Mouse (Mus musculus) megakaryocyte-erythroid progenitor cell, adult 5-6 weeks (primary cell): ENCODE results near the gene Atpif1. TPM values are rescaled to one million over a fixed set of nuclear protein-coding genes. Genes with fewer than 3 reads are reported as not detected.
"Not testable (repeated sequence)": the region's sequence is repeated elsewhere in the genome, so short reads cannot be mapped to it uniquely, and the experiment has no call there.

Experiments used
- ATAC-seq: replicated peaks from 2 replicates; pipeline ENCODE4 v1.8.0; 2016; ENCODE audit warnings: mild to moderate bottlenecking, inconsistent platforms; ENCODE audit not compliant: severe bottlenecking, poor library complexity, low FRiP score, low TSS enrichment
- total RNA-seq, 2 experiments: library from RNA; stranded (forward) in 1 of 2; stranded (reverse) in 1 of 2; fragments of 200-1000, 215-1000 nt in 1 of 2; fragments of >200 nt in 1 of 2; fragmentation: Nextera tagmentation in 1 of 2; gene quantifications; 2 replicates each; pipeline ENCODE4 v1.2.3; 2014 to 2017

Gene Atpif1
- total RNA-seq, 2 experiments from 2014 or later: 1,723 to 2,914 TPM

- ATAC-seq: no peak
Measured at GRCm38 (mm10) chr4:132501639-132502038, 31.8 kb downstream of the Atpif1 start.

GRCm38 (mm10) chr4:132494271-132494918 is 39.1 kb downstream of the Atpif1 start:
- ATAC-seq: no peak

GRCm38 (mm10) chr4:132492178-132493060 is 41.0 kb downstream of the Atpif1 start:
- ATAC-seq: no peak

GRCm38 (mm10) chr4:132491748-132492147 is 41.7 kb downstream of the Atpif1 start:
- ATAC-seq: no peak

- no peak for ATAC-seq
Measured at GRCm38 (mm10) chr4:132491057-132491456, 42.4 kb downstream of the Atpif1 start.

- no peak for ATAC-seq
Measured at GRCm38 (mm10) chr4:132490273-132491010, 43.0 kb downstream of the Atpif1 start.

- ATAC-seq: no peak
Measured at GRCm38 (mm10) chr4:132488976-132489375, 44.5 kb downstream of the Atpif1 start.

GRCm38 (mm10) chr4:132488521-132488920 is 44.9 kb downstream of the Atpif1 start:
- no peak for ATAC-seq

- ATAC-seq: no peak
Measured at GRCm38 (mm10) chr4:132484820-132485219, 48.6 kb downstream of the Atpif1 start.

GRCm38 (mm10) chr4:132484231-132484630 is 49.2 kb downstream of the Atpif1 start:
- no peak for ATAC-seq

GRCm38 (mm10) chr4:132482956-132483608 is 50.4 kb downstream of the Atpif1 start:
- ATAC-seq: no peak

GRCm38 (mm10) chr4:132482104-132482503 is 51.4 kb downstream of the Atpif1 start:
- ATAC-seq: not testable (repeated sequence)

Other genes with a start within 250 kb of the Atpif1 start
- gene Rab42, start 230.3 kb downstream of the Atpif1 start, total RNA-seq (2014; fragmentation: Nextera tagmentation): not detected in 2 replicates
- not detected in 2 replicates for gene Rab42, start 230.3 kb downstream of the Atpif1 start, total RNA-seq (2017)
- 42.1 and 56.8 TPM in 2 replicates for gene Trnau1ap, start 204.1 kb downstream of the Atpif1 start, total RNA-seq (2014; fragmentation: Nextera tagmentation)
- gene Trnau1ap, start 204.1 kb downstream of the Atpif1 start, total RNA-seq (2017): 52.0 and 57.9 TPM in 2 replicates
- gene Rcc1, start 180.1 kb downstream of the Atpif1 start, total RNA-seq (2014; fragmentation: Nextera tagmentation): 70.1 and 82.4 TPM in 2 replicates
- 40.0 and 64.8 TPM in 2 replicates for gene Rcc1, start 180.1 kb downstream of the Atpif1 start, total RNA-seq (2017)
- gene Phactr4, start 111.2 kb downstream of the Atpif1 start, total RNA-seq (2014; fragmentation: Nextera tagmentation): 67.0 and 72.8 TPM in 2 replicates
- gene Phactr4, start 111.2 kb downstream of the Atpif1 start, total RNA-seq (2017): 19.5 and 26.5 TPM in 2 replicates
- gene Med18, start 69.7 kb downstream of the Atpif1 start, total RNA-seq (2014; fragmentation: Nextera tagmentation): 21.2 and 23.4 TPM in 2 replicates
- 8.2 and 16.3 TPM in 2 replicates for gene Med18, start 69.7 kb downstream of the Atpif1 start, total RNA-seq (2017)
- gene Sesn2, start 23.2 kb downstream of the Atpif1 start, total RNA-seq (2014; fragmentation: Nextera tagmentation): 7.3 and 9.3 TPM in 2 replicates
- gene Sesn2, start 23.2 kb downstream of the Atpif1 start, total RNA-seq (2017): 2.6 and 3.8 TPM in 2 replicates
- 160 and 183 TPM in 2 replicates for gene Dnajc8, start 1.9 kb upstream of the Atpif1 start, total RNA-seq (2014; fragmentation: Nextera tagmentation)
- 481 and 593 TPM in 2 replicates for gene Dnajc8, start 1.9 kb upstream of the Atpif1 start, total RNA-seq (2017)
- not detected in 2 replicates for gene Ptafr, start 30.4 kb upstream of the Atpif1 start, total RNA-seq (2014; fragmentation: Nextera tagmentation)
- gene Ptafr, start 30.4 kb upstream of the Atpif1 start, total RNA-seq (2017): 0.23 TPM in 1 of 2 replicates, not detected in the other
- 34.3 and 35.4 TPM in 2 replicates for gene Eya3, start 105.3 kb upstream of the Atpif1 start, total RNA-seq (2014; fragmentation: Nextera tagmentation)
- 22.3 and 25.2 TPM in 2 replicates for gene Eya3, start 105.3 kb upstream of the Atpif1 start, total RNA-seq (2017)
- 0.92 and 2.9 TPM in 2 replicates for gene Xkr8, start 198.9 kb upstream of the Atpif1 start, total RNA-seq (2014; fragmentation: Nextera tagmentation)
- 0.42 and 1.9 TPM in 2 replicates for gene Xkr8, start 198.9 kb upstream of the Atpif1 start, total RNA-seq (2017)
- not detected in 2 replicates for gene Smpdl3b, start 223.6 kb upstream of the Atpif1 start, total RNA-seq (2014; fragmentation: Nextera tagmentation)
- not detected in 2 replicates for gene Smpdl3b, start 223.6 kb upstream of the Atpif1 start, total RNA-seq (2017)
- gene Rpa2, start 234.7 kb upstream of the Atpif1 start, total RNA-seq (2014; fragmentation: Nextera tagmentation): 108 and 128 TPM in 2 replicates
- gene Rpa2, start 234.7 kb upstream of the Atpif1 start, total RNA-seq (2017): 52.6 and 55.3 TPM in 2 replicates